In the genomic region with DNA sequence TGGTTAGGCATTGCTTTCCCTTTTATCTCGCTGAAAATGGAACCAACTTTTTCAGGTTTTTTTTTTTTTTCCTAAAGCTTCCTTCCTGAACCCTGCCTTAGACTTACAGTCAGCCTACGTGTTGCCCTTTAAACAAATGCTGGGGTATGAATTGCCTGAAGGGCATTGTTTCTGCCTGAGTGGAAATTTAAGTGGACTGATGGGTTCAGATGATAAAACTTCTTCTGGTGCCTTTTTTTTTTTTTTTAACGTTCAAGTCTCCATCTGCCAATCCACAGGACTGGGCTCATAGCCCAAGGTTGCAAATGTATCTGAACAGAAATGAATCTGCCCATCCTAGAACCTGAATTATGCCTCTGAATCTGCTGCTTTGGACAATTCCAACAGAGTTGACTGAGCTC, we compare ENCODE assay signal across 12 mouse cellular contexts. TPM values are rescaled to one million over a fixed set of nuclear protein-coding genes. Genes with fewer than 3 reads are reported as not detected.
DNase-seq lines count a peak whose midpoint lies in the region; ATAC-seq and TF ChIP-seq lines count a peak whose summit lies in the region.
"Had no signal": no experiment of that assay in that cellular context is flagged by ENCODE, and none has a peak within 500 bp of the region (broad histone marks: within the 10 kb centered on the region; RNA-seq: fewer than 3 reads in every experiment).

No protein-coding gene starts in this region.

- no peak overlapping the region for H3K4me2 ChIP-seq in midbrain, embryonic 15.5 days
- H3K4me2 ChIP-seq in hindbrain, postnatal 0 days (ENCODE audit: low read depth, low read length): no peak overlapping the region
- H3K4me2 ChIP-seq: hindbrain, embryonic 15.5 days; neural tube, embryonic 12.5 days had no signal

- no peaks in the 10 kb centered on the region for H3K36me3 ChIP-seq in midbrain, embryonic 10.5 days
- H3K36me3 ChIP-seq in midbrain, embryonic 15.5 days (replicated peaks): no peaks in the 10 kb centered on the region
- H3K36me3 ChIP-seq in hindbrain, postnatal 0 days (ENCODE audit: insufficient read depth, low read length): no peaks in the 10 kb centered on the region
- H3K36me3 ChIP-seq: embryonic facial prominence, embryonic 10.5 days; hindbrain, embryonic 15.5 days; neural tube, embryonic 12.5 days had no signal

- H3K4me3 ChIP-seq in midbrain, embryonic 10.5 days: no peak overlapping the region
- H3K4me3 ChIP-seq in midbrain, embryonic 15.5 days: no peak overlapping the region
- no peak overlapping the region for H3K4me3 ChIP-seq in hindbrain, postnatal 0 days (ENCODE audit: low read length)
- H3K4me3 ChIP-seq: embryonic facial prominence, embryonic 10.5 days; hindbrain, embryonic 15.5 days; neural tube, embryonic 12.5 days had no signal

- no peak overlapping the region for H3K9ac ChIP-seq in midbrain, embryonic 15.5 days
- H3K9ac ChIP-seq in hindbrain, postnatal 0 days (replicated peaks; ENCODE audit: low read length): no peak overlapping the region
- H3K9ac ChIP-seq: hindbrain, embryonic 15.5 days; neural tube, embryonic 12.5 days had no signal

- 85% methylated on average over 3 of the region's 3 CpGs for WGBS in midbrain, embryonic 10.5 days
- 79% methylated on average over 3 of the region's 3 CpGs for WGBS in midbrain, embryonic 15.5 days
- WGBS in hindbrain, postnatal 0 days: 59% methylated on average over 3 of the region's 3 CpGs

- peak overlapping the region; percentile 82; the same call in 1 of the 2 replicates for H3K27ac ChIP-seq in midbrain, embryonic 10.5 days (replicated peaks)
- no peak overlapping the region for H3K27ac ChIP-seq in midbrain, embryonic 15.5 days
- H3K27ac ChIP-seq in hindbrain, postnatal 0 days: no peak overlapping the region

- peak; percentile 24 to 51 for DNase-seq in adrenal gland, adult (ENCODE audit: inconsistent age in 2 of 2, low spot score in 1 of 2)
- DNase-seq in adrenal gland, adult 8-10 months: no peak
- DNase-seq in midbrain, embryonic 10.5 days (ENCODE audit: low spot score): no peak
- peak; percentile 77 to 78 for DNase-seq in cerebellum, adult 18-20 months
- DNase-seq in hindbrain, postnatal 0 days (ENCODE audit: low spot score): peak; percentile 36
- no peak for DNase-seq in thymus, postnatal 25 days
- DNase-seq: right cerebral cortex, adult 18-20 months had no signal

- peaks cover 33% of the 10 kb centered on the region for H3K4me1 ChIP-seq in midbrain, embryonic 10.5 days
- H3K4me1 ChIP-seq in midbrain, embryonic 15.5 days: peaks cover 15% of the 10 kb centered on the region
- peaks cover 10% of the 10 kb centered on the region; the same call in 1 of the 2 replicates for H3K4me1 ChIP-seq in hindbrain, postnatal 0 days (ENCODE audit: insufficient read depth, low read length)

- no peaks in the 10 kb centered on the region for H3K9me3 ChIP-seq in midbrain, embryonic 10.5 days (replicated peaks)
- no peaks in the 10 kb centered on the region for H3K9me3 ChIP-seq in midbrain, embryonic 15.5 days
- no peaks in the 10 kb centered on the region for H3K9me3 ChIP-seq in hindbrain, postnatal 0 days (ENCODE audit: low read length)
- H3K9me3 ChIP-seq: embryonic facial prominence, embryonic 10.5 days; hindbrain, embryonic 15.5 days; neural tube, embryonic 12.5 days had no signal

- TF ChIP-seq CTCF in hindbrain, postnatal 0 days (IDR thresholded peaks at IDR 0.05; ENCODE audit: low read depth): no peak

- H3K27me3 ChIP-seq in midbrain, embryonic 10.5 days (ENCODE audit: low read depth, poor library complexity, severe bottlenecking): no peaks in the 10 kb centered on the region
- H3K27me3 ChIP-seq in midbrain, embryonic 15.5 days (replicated peaks): no peaks in the 10 kb centered on the region
- no peaks in the 10 kb centered on the region for H3K27me3 ChIP-seq in hindbrain, postnatal 0 days (ENCODE audit: insufficient read depth, low read length)
- H3K27me3 ChIP-seq: hindbrain, embryonic 15.5 days; neural tube, embryonic 12.5 days had no signal

- no peak for ATAC-seq in midbrain, embryonic 15.5 days (replicated peaks)
- no peak for ATAC-seq in hindbrain, postnatal 0 days
- no peak for ATAC-seq in megakaryocyte, adult 5-6 weeks (ENCODE audit: poor library complexity, severe bottlenecking)

RNA-seq across cellular contexts. Expression of a gene that starts 31.4 kb away (rescaled TPM):
- 100 to 1,000 TPM; 103 to 173 (median 127) TPM for total RNA-seq in adrenal gland, adult 8-10 months (2022)
- polyA plus RNA-seq in midbrain, embryonic 10.5 days (2016; fragmentation: Nextera tagmentation; extraction: Ambion mirVana): 30.5 and 38.9 TPM in 2 replicates
- 40.3 and 44.4 TPM in 2 replicates for polyA plus RNA-seq in midbrain, embryonic 15.5 days (2015; fragmentation: Nextera tagmentation; extraction: Ambion mirVana)
- 18.7 and 18.9 TPM in 2 replicates for total RNA-seq in hindbrain, postnatal 0 days (2014; rRNA removed)
- 28.6 and 29.7 TPM in 2 replicates for polyA plus RNA-seq in hindbrain, postnatal 0 days (2015; fragmentation: Nextera tagmentation; extraction: Ambion mirVana)
- 146 and 153 TPM in 2 replicates for total RNA-seq in megakaryocyte, adult 5-6 weeks (2015)
- total RNA-seq in megakaryocyte, adult 5-6 weeks (2017): 157 and 197 TPM in 2 replicates

Comparison
In these comparisons a context has a peak if more than half of its experiments do, and no peak if none do; other contexts are left out.
1. DNase-seq: peak in adrenal gland, adult (2 of 2), cerebellum, adult 18-20 months (2 of 2) and hindbrain, postnatal 0 days (single experiment); none in adrenal gland, adult 8-10 months (single experiment), midbrain, embryonic 10.5 days (single experiment) and thymus, postnatal 25 days (single experiment).